Mouse (Mus musculus) liver (tissue): Measurements from ENCODE around the gene Nectin3.
"Not testable (repeated sequence)": the region's sequence is repeated elsewhere in the genome, so short reads cannot be mapped to it uniquely, and the experiment has no call there.

Source experiments
- DNase-seq: peaks from one replicate; pipeline ENCODE4 v3.0.0-alpha.2; 2020; ENCODE audit warnings: mixed read lengths

Gene Nectin3

GRCm38 (mm10) chr16:46410739-46411057 is 87.6 kb downstream of the Nectin3 start:
- DNase-seq: no peak

DNA sequence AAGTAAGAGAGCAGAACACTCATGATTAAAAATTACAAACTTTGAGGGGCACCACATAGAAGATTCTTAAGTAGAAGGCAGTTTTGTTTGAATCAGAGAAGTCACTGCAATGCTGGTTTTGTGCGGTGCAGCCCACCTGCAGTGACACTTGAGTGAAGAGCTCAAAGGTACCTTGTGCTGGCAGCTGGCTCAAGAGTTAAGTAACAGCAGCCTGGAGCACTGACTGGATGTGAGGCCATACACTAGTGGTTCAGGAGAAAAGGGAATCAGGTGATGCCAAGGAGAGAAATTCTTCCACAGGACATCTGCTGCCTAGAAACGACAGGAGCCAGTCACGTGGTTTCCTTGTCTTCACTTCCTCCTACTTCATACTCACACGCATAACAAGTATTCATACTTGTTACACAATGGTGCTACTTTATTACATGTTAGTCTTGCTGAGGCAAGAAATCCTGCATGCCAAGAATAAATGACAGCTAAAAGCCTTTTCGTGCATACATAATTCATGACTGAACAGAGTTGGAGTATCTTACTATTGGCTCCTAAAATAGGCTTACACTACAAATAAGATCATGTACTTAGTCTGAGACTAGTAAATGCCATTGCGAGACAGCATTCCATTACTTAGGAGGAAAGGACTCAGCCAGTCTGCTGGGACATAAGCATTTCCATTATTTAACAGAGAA is 88.1 kb downstream of the Nectin3 start:
- no peak for DNase-seq

DNA sequence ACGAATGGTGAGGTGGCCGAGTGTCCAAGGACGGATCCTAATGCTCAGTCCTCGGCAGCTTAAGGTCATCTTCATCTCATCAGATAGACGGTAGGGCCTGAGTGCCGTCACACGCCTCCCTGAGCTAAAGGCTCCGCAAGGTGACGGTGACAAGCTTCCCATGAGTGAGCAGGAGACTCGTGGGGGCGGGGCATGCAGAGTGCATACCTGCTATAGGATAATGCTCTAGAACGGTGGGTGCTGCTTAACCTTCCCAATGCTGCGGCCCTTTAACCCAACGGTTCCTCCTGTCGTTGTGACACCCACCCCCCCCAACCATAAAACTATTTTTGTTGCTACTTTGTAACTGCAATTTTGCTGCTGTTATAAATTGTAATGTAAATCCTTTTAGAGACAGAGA is 90.3 kb downstream of the Nectin3 start:
- no peak for DNase-seq

DNA sequence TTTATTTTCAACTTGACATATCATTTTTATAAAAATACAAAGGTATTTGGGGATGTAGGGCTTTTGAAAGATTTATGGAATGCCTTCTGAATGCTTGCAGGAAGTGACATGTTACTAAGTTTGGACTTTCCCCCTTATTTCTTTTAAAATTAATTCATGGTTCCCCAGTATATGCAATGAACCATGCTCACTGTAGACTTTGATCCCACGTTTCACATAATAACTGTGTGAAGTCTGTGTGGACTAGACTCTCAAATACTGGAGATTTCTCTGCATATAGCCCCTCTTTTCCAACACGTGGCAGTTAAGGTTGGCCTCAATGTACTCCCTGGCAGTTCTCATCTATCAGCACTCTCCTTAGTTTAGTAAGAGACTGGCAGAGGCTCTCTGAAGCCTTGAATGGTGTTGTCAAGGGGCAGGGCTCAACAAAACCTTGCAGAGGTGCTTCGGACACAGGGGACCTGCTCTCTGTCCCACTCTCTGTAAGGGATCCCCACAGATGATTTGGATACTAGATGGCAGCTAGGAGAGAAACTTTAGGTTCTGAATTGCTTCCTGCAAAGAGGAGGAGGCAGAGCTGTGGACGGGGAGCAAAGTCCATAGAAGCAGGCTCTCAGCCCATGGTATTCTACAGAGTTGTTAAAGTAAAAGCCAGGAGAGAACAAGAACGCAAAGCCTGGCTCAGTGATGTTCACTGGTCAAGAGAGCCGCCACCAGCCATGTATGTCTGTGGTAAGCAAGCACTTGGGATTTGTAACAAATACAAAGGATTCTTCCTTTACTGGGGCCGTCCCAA is 91.3 kb downstream of the Nectin3 start:
- no peak for DNase-seq

GRCm38 (mm10) chr16:46397945-46398344 is 100.4 kb downstream of the Nectin3 start:
- DNase-seq: no peak

- no peak for DNase-seq
Observed at GRCm38 (mm10) chr16:46389415-46390033, 108.8 kb downstream of the Nectin3 start.

- no peak for DNase-seq
Observed at GRCm38 (mm10) chr16:46388527-46389414, 109.6 kb downstream of the Nectin3 start.

DNA sequence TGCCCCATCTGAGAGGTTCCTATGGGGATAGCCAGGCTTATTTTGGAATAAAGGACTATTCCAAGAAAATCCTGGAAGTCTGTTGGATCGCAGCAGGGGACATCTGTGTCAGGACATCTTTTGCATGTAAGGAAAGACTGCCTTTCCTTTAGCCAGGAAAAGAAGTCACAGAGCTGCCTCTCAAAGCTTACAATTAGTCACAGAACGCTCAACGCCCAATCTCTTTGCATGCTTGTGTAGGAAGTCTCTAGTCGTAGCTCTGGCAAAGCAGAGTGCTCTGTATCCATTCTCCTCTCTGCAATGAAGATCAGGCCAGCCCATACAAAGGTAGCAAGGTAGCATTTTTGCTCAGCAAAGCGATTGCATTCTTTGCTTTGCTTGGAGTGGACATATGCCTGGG is 114.0 kb downstream of the Nectin3 start:
- no peak for DNase-seq

DNA sequence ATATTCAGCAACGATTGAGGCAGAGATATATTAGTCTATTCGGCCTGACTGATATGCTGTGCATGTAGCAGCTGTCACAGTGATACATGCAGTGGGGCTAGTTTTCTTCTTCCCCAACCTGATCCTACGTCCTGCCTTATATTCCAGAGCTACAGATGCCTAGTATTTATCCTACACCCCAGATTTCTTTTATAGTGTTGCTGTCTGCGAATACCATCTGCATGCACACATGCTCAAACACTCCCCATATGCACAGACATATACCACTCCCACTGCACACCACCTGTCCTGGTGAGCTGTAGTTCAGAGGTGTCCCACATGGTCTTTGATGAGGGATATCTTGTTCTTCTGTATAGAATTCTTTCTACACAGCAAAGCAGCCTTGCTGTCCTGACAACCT is 115.0 kb downstream of the Nectin3 start:
- no peak for DNase-seq

GRCm38 (mm10) chr16:46376575-46376974 is 121.8 kb downstream of the Nectin3 start:
- DNase-seq: no peak

GRCm38 (mm10) chr16:46362022-46362421 is 136.3 kb downstream of the Nectin3 start:
- DNase-seq: no peak

GRCm38 (mm10) chr16:46357658-46358057 is 140.7 kb downstream of the Nectin3 start:
- not testable (repeated sequence) for DNase-seq

DNA sequence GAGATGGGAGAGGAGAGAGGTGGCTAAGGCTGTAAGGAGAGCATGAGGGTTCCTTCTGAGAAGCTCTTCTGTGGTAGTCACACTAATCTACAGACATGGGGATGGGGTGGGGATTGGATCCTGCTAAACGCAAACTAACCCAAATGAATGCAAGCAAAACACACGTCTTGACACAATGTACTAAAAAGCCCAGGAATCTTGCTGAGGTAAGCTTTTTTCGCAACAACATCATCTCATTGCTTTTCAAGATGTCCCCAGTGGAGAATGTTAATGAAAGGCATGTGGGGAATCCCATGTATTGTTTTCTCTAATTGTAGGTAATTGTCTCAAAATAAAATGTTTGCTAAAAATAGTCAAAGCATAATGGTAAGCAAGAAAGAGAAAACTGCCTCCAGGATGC is 141.7 kb downstream of the Nectin3 start:
- DNase-seq: no peak
